Mouse (Mus musculus) midbrain, embryonic 13.5 days (tissue): ENCODE measurements around the gene Gab1. TPM values are rescaled to one million over a fixed set of nuclear protein-coding genes. Genes with fewer than 3 reads are reported as not detected.
A peak's percentile ranks its signal among the peaks of the same experiment; 100 is the strongest.

Experiments used
- ATAC-seq: fragments of 200-750 bp; cut with Nextera tagmentation; 2 replicates; pipeline ENCODE4 v1.8.0; 2017; ENCODE audit warnings: mild to moderate bottlenecking, moderate TSS enrichment, moderate library complexity
- H3K27ac ChIP-seq: fragments of 300-500 bp; sonication (generic); 2 replicates; pipeline ENCODE4 v1.5.1; 2015; ENCODE audit warnings: inconsistent platforms, mild to moderate bottlenecking, moderate library complexity
- H3K27me3 ChIP-seq: fragments of 300-500 bp; sonication (generic); 2 replicates; pipeline ENCODE4 v1.6.1; 2015; ENCODE audit warnings: mild to moderate bottlenecking, inconsistent platforms
- H3K36me3 ChIP-seq: fragments of 300-500 bp; sonication (generic); 2 replicates; pipeline ENCODE4 v1.6.1; 2015; ENCODE audit warnings: mild to moderate bottlenecking, inconsistent platforms
- H3K4me1 ChIP-seq: fragments of 300-500 bp; sonication (generic); replicated peaks from 2 replicates; pipeline ENCODE4 v1.6.1; 2015; ENCODE audit warnings: inconsistent platforms
- H3K4me2 ChIP-seq: fragments of 300-500 bp; sonication (generic); replicated peaks from 2 replicates; pipeline ENCODE4 v1.6.1; 2015; ENCODE audit warnings: moderate library complexity, mild to moderate bottlenecking, inconsistent platforms
- H3K4me3 ChIP-seq: fragments of 300-500 bp; sonication (generic); replicated peaks from 2 replicates; pipeline ENCODE4 v1.5.1; 2015; ENCODE audit warnings: mild to moderate bottlenecking, inconsistent platforms
- H3K9ac ChIP-seq: fragments of 300-500 bp; sonication (generic); replicated peaks from 2 replicates; pipeline ENCODE4 v1.6.1; 2015; ENCODE audit warnings: mild to moderate bottlenecking, inconsistent platforms
- H3K9me3 ChIP-seq: fragments of 300-500 bp; sonication (generic); 2 replicates; pipeline ENCODE4 v1.6.1; 2016; ENCODE audit warnings: mild to moderate bottlenecking, inconsistent platforms
- whole genome bisulfite sequencing: fragments of 180-500 bp; shearing (Covaris S2); methylation state at CpG from one replicate; pipeline ENCODE4 v1.1.7; 2015; 5-methylcytosine and 5-hydroxymethylcytosine counted together
- polyA plus RNA-seq: library from polyadenylated mRNA; unstranded; fragments of >200 nt; fragmentation: Nextera tagmentation; extraction: Ambion mirVana; gene quantifications from 2 replicates; pipeline ENCODE4 v1.2.1, GENCODE M21; 2015

Gab1 gene
- polyA plus RNA-seq, 1 experiment from 2014 or later = 8.7 TPM

GRCm38 (mm10) chr8:80899364-80899763, 19.0 kb upstream of the Gab1 start:
- H3K9me3 ChIP-seq = no peaks in the 10 kb centered on the region
- no peak overlapping the region for H3K4me3 ChIP-seq
- no peaks in the 10 kb centered on the region for H3K36me3 ChIP-seq
- no peak overlapping the region for H3K9ac ChIP-seq
- no peak for ATAC-seq
- H3K4me1 ChIP-seq = peaks cover 4% of the 10 kb centered on the region; the same call in 1 of the 2 replicates
- no peak overlapping the region for H3K27ac ChIP-seq
- H3K4me2 ChIP-seq = no peak overlapping the region
- H3K27me3 ChIP-seq = no peaks in the 10 kb centered on the region

GRCm38 (mm10) chr8:80896026-80896425, 15.7 kb upstream of the Gab1 start:
- ATAC-seq = no peak

GRCm38 (mm10) chr8:80895397-80895796, 15.1 kb upstream of the Gab1 start:
- 26% methylated on average over 6 of the region's 6 CpGs for whole genome bisulfite sequencing
- no peak overlapping the region for H3K4me3 ChIP-seq
- H3K4me2 ChIP-seq = 0 out of 2 replicates have a peak overlapping the region, but pooled peaks have one; percentile 9
- no peaks in the 10 kb centered on the region for H3K36me3 ChIP-seq
- no peak for ATAC-seq
- H3K9me3 ChIP-seq = no peaks in the 10 kb centered on the region
- no peaks in the 10 kb centered on the region for H3K27me3 ChIP-seq
- peaks cover 4% of the 10 kb centered on the region; the same call in 1 of the 2 replicates for H3K4me1 ChIP-seq
- no peak overlapping the region for H3K27ac ChIP-seq
- no peak overlapping the region for H3K9ac ChIP-seq

More at GRCm38 (mm10) chr8:80896026-80896425, 15.7 kb upstream of the Gab1 start:
- Histone ChIP-seq H3K9me3 (no peaks in the 10 kb centered on the region), H3K36me3 (no peaks in the 10 kb centered on the region), H3K4me2 (no peak overlapping the region), H3K9ac (no peak overlapping the region), H3K4me3 (no peak overlapping the region), H3K27ac (no peak overlapping the region), H3K27me3 (no peaks in the 10 kb centered on the region), H3K4me1 (peaks cover 4% of the 10 kb centered on the region; the same call in 1 of the 2 replicates)
- WGBS = 81% methylated on average over 5 of the region's 5 CpGs

- Histone ChIP-seq H3K27ac (no peak overlapping the region), H3K9me3 (no peaks in the 10 kb centered on the region), H3K27me3 (no peaks in the 10 kb centered on the region), H3K4me2 (no peak overlapping the region), H3K4me3 (no peak overlapping the region), H3K9ac (no peak overlapping the region), H3K4me1 (peaks cover 4% of the 10 kb centered on the region; the same call in 1 of the 2 replicates), H3K36me3 (no peaks in the 10 kb centered on the region)
- no peak for ATAC-seq
- WGBS = 83% methylated on average over 3 of the region's 3 CpGs
These were observed 14.2 kb upstream of the Gab1 start for GRCm38 (mm10) chr8:80894528-80894927.

GRCm38 (mm10) chr8:80879426-80880195, 708 bp downstream of the Gab1 start:
- peak; percentile 16 for ATAC-seq
- H3K36me3 ChIP-seq = no peaks in the 10 kb centered on the region
- H3K27ac ChIP-seq = peak overlapping the region; percentile 86
- H3K9ac ChIP-seq = peak overlapping the region; percentile 80
- peak overlapping the region; percentile 82 for H3K4me3 ChIP-seq
- H3K4me1 ChIP-seq = peaks cover 31% of the 10 kb centered on the region
- peak overlapping the region; percentile 78 for H3K4me2 ChIP-seq
- H3K27me3 ChIP-seq = no peaks in the 10 kb centered on the region
- H3K9me3 ChIP-seq = no peaks in the 10 kb centered on the region
- WGBS = under 1% methylated on average over 83 of the region's 90 CpGs

GRCm38 (mm10) chr8:80878801-80879425, 1.4 kb downstream of the Gab1 start:
- Histone ChIP-seq H3K4me2 (peak overlapping the region; percentile 78), H3K36me3 (no peaks in the 10 kb centered on the region), H3K27ac (peak overlapping the region; percentile 86; the same call in 1 of the 2 replicates), H3K9me3 (no peaks in the 10 kb centered on the region), H3K4me1 (peaks cover 31% of the 10 kb centered on the region), H3K9ac (peak overlapping the region; percentile 80), H3K4me3 (peak overlapping the region; percentile 82), H3K27me3 (no peaks in the 10 kb centered on the region)
- under 1% methylated on average over 26 of the region's 26 CpGs for WGBS
- ATAC-seq = no peak

- Histone ChIP-seq H3K27me3 (no peaks in the 10 kb centered on the region), H3K9ac (peak overlapping the region; percentile 80; the same call in 1 of the 2 replicates), H3K4me3 (peak overlapping the region; percentile 82), H3K4me1 (peaks cover 31% of the 10 kb centered on the region), H3K9me3 (no peaks in the 10 kb centered on the region), H3K4me2 (peak overlapping the region; percentile 78), H3K27ac (no peak overlapping the region), H3K36me3 (no peaks in the 10 kb centered on the region)
- no peak for ATAC-seq
- 52% methylated on average over 9 of the region's 9 CpGs for WGBS
These were observed 2.2 kb downstream of the Gab1 start for GRCm38 (mm10) chr8:80878146-80878545.

GRCm38 (mm10) chr8:80875537-80875936, 4.8 kb downstream of the Gab1 start:
- H3K36me3 ChIP-seq = no peaks in the 10 kb centered on the region
- ATAC-seq = no peak
- H3K9ac ChIP-seq = no peak overlapping the region
- 88% methylated on average over 6 of the region's 6 CpGs for WGBS
- no peaks in the 10 kb centered on the region for H3K9me3 ChIP-seq
- H3K27me3 ChIP-seq = no peaks in the 10 kb centered on the region
- H3K4me3 ChIP-seq = no peak overlapping the region
- peaks cover 41% of the 10 kb centered on the region for H3K4me1 ChIP-seq
- H3K27ac ChIP-seq = no peak overlapping the region
- H3K4me2 ChIP-seq = no peak overlapping the region

GRCm38 (mm10) chr8:80873723-80874427, 6.4 kb downstream of the Gab1 start:
- Histone ChIP-seq H3K36me3 (no peaks in the 10 kb centered on the region), H3K27me3 (no peaks in the 10 kb centered on the region), H3K4me3 (no peak overlapping the region), H3K9ac (no peak overlapping the region), H3K9me3 (no peaks in the 10 kb centered on the region), H3K4me2 (no peak overlapping the region), H3K27ac (no peak overlapping the region), H3K4me1 (peaks cover 47% of the 10 kb centered on the region)
- ATAC-seq = no peak
- 63% methylated on average over 10 of the region's 10 CpGs for WGBS

- Histone ChIP-seq H3K27me3 (no peaks in the 10 kb centered on the region), H3K9me3 (no peaks in the 10 kb centered on the region), H3K9ac (no peak overlapping the region), H3K36me3 (no peaks in the 10 kb centered on the region), H3K4me2 (no peak overlapping the region), H3K4me3 (no peak overlapping the region), H3K27ac (no peak overlapping the region), H3K4me1 (peaks cover 36% of the 10 kb centered on the region)
- ATAC-seq = 0 out of 2 replicates have a peak, but pooled peaks have one; percentile 22
- 38% methylated on average over 4 of the region's 4 CpGs for WGBS
These were observed 7.6 kb downstream of the Gab1 start for GRCm38 (mm10) chr8:80872688-80873087.

- Histone ChIP-seq H3K27me3 (no peaks in the 10 kb centered on the region), H3K4me3 (no peak overlapping the region), H3K36me3 (no peaks in the 10 kb centered on the region), H3K4me1 (peaks cover 32% of the 10 kb centered on the region), H3K27ac (no peak overlapping the region), H3K4me2 (no peak overlapping the region), H3K9ac (no peak overlapping the region), H3K9me3 (no peaks in the 10 kb centered on the region)
- no peak for ATAC-seq
- 86% methylated on average over 6 of the region's 6 CpGs for WGBS
These were observed 8.9 kb downstream of the Gab1 start for GRCm38 (mm10) chr8:80871400-80871799.
